Mouse (Mus musculus) kidney, postnatal 0 days (tissue): ENCODE measurements around the gene Oas1a. TPM values are rescaled to one million over a fixed set of nuclear protein-coding genes. Genes with fewer than 3 reads are reported as not detected.

Experiments used
- ATAC-seq: fragments of 200-750 bp; cut with Nextera tagmentation; replicated peaks from 2 replicates; pipeline ENCODE4 v1.8.0; 2017; ENCODE audit warnings: low read depth, moderate number of reproducible peaks, moderate TSS enrichment, moderate library complexity; ENCODE audit not compliant: low FRiP score
- DNase-seq: peaks from one replicate; pipeline ENCODE4 v3.0.0-alpha.2; 2016; ENCODE audit warnings: low spot score
- H3K27ac ChIP-seq: fragments of 300-500 bp; sonication (generic); 2 replicates; pipeline ENCODE4 v1.5.1; 2014; ENCODE audit warnings: mild to moderate bottlenecking
- H3K27me3 ChIP-seq: fragments of 300-500 bp; sonication (generic); 2 replicates; pipeline ENCODE4 v1.6.1; 2014; ENCODE audit warnings: low read length, mixed read lengths; ENCODE audit not compliant: insufficient read depth
- H3K36me3 ChIP-seq: fragments of 300-500 bp; sonication (generic); 2 replicates; pipeline ENCODE4 v1.6.1; 2014; ENCODE audit warnings: low read length, mixed read lengths; ENCODE audit not compliant: insufficient read depth
- H3K4me1 ChIP-seq: fragments of 300-500 bp; sonication (generic); replicated peaks from 2 replicates; pipeline ENCODE4 v1.6.1; 2014; ENCODE audit warnings: antibody characterized with exemption, low read length, mixed read lengths; ENCODE audit not compliant: insufficient read depth
- H3K4me2 ChIP-seq: fragments of 300-500 bp; sonication (generic); 2 replicates; pipeline ENCODE4 v1.6.1; 2014; ENCODE audit warnings: mild to moderate bottlenecking, low read length, moderate library complexity, mixed read lengths
- H3K4me3 ChIP-seq: fragments of 300-500 bp; sonication (generic); replicated peaks from 2 replicates; pipeline ENCODE4 v1.5.1; 2014; ENCODE audit warnings: low read depth, low read length
- H3K9ac ChIP-seq: fragments of 300-500 bp; sonication (generic); 2 replicates; pipeline ENCODE4 v1.6.1; 2014; ENCODE audit warnings: low read depth, low read length
- H3K9me3 ChIP-seq: fragments of 300-500 bp; sonication (generic); replicated peaks from 2 replicates; pipeline ENCODE4 v1.6.1; 2016; ENCODE audit warnings: low read length, inconsistent platforms, mixed read lengths
- CTCF ChIP-seq: IDR thresholded peaks from 2 replicates; pipeline ENCODE4 v1.5.1; 2016; ENCODE audit warnings: antibody characterized with exemption, low read depth, mild to moderate bottlenecking, moderate library complexity
- WGBS: fragments of 180-500 bp; shearing (Covaris S2); extraction: QIAGEN DNeasy Blood & Tissue Kit; methylation state at CpG from one replicate; pipeline ENCODE4 v1.1.7; 2014; 5-methylcytosine and 5-hydroxymethylcytosine counted together
- polyA plus RNA-seq: library from polyadenylated mRNA; unstranded; fragments of >200 nt; fragmentation: Nextera tagmentation; extraction: Ambion mirVana; gene quantifications from 2 replicates; pipeline ENCODE4 v1.2.1, GENCODE M21; 2015

Gene Oas1a
- polyA plus RNA-seq, 1 experiment from 2014 or later: 7.9 TPM

DNA sequence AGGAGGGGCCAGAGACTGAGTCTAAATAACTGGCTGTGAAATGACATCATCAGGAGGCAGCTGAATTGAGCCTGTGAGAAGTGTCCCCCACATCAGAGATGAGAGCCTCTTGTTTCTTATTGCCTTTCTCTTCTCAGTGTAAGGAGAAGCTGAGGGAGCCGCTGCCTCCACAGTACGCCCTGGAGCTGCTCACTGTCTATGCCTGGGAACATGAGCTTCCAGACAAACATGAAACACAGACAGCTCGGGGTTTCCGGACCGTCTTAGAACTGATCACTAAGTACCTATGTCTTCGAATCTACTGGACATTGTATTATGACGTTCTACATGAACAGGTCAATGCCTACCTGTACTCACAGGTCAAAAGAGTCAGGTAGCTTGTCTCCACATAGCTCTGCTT lies 36.5 kb downstream of the Oas1a start:
- peak; percentile 36; the same call in 1 of the 2 replicates for ATAC-seq

DNA sequence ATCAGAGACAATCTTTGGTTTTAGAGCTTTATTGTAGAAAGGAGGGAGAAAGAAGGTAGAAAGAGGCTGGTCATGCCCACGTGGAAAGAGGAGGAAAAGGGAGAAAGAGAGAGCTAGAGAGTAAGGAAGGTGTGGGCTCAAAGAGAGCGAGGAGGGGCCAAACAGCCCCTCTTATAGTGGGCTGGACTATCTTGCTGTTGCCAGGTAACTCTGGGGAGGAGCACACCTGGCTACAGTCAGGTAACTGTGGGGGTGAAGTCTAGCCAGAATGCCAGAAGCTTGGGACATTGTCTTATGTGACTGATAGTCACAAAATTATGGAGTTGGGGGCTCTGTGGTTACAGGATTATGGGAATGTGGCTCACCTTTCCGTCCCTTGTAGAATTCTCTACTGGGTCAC lies 37.2 kb downstream of the Oas1a start:
- H3K9me3 ChIP-seq: no peaks in the 10 kb centered on the region
- no peak overlapping the region for H3K9ac ChIP-seq
- H3K27ac ChIP-seq: no peak overlapping the region
- no peak for DNase-seq
- no peaks in the 10 kb centered on the region for H3K36me3 ChIP-seq
- H3K27me3 ChIP-seq: no peaks in the 10 kb centered on the region
- H3K4me3 ChIP-seq: no peak overlapping the region
- no peak overlapping the region for H3K4me2 ChIP-seq
- WGBS: 62% methylated on average over 3 of the region's 3 CpGs
- no peak for TF ChIP-seq CTCF
- no peak for ATAC-seq
- no peaks in the 10 kb centered on the region for H3K4me1 ChIP-seq

More for the DNA sequence above, 36.5 kb downstream of the Oas1a start:
- no peaks in the 10 kb centered on the region for H3K36me3 ChIP-seq
- H3K4me2 ChIP-seq: no peak overlapping the region
- no peak overlapping the region for H3K9ac ChIP-seq
- peak; percentile 40 for DNase-seq
- H3K27me3 ChIP-seq: no peaks in the 10 kb centered on the region
- H3K27ac ChIP-seq: no peak overlapping the region
- TF ChIP-seq CTCF: no peak
- no peak overlapping the region for H3K4me3 ChIP-seq
- H3K9me3 ChIP-seq: no peaks in the 10 kb centered on the region
- no peaks in the 10 kb centered on the region for H3K4me1 ChIP-seq
- 37% methylated on average over 7 of the region's 7 CpGs for WGBS

DNA sequence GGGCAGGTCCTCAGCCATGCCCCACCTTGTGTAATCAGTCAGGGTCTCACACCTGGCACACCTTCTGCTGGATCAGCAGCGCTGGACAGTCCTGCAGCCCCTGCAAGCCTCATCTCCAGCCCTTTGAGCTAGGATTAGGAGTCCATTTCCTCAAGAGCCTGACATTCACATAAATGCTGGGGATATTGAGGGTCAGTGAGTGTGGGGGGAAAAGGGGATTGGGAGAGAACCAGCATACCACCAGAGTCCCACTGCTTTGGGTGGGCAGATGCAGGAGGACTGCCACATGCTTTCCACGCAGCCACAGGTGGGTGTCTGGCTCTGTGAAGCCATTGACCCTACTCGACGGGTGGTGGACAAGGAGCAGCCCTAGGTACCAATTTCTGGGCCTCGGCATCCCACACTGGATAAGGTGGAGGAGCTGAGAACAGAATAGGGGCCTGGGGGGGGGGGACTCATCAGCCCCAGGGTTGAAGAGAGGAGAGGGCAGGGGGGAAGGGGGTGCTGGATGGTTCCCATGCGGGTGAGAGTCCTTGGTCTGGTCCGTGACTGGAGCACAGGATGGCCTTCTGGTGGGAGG lies 37.8 kb downstream of the Oas1a start:
- Histone ChIP-seq H3K27me3 (no peaks in the 10 kb centered on the region), H3K9me3 (no peaks in the 10 kb centered on the region), H3K4me2 (no peak overlapping the region), H3K4me1 (no peaks in the 10 kb centered on the region), H3K4me3 (no peak overlapping the region), H3K27ac (no peak overlapping the region), H3K9ac (no peak overlapping the region), H3K36me3 (no peaks in the 10 kb centered on the region)
- ATAC-seq (no peak), DNase-seq (no peak)
- TF ChIP-seq CTCF: no peak
- WGBS: 83% methylated on average over 7 of the region's 7 CpGs

DNA sequence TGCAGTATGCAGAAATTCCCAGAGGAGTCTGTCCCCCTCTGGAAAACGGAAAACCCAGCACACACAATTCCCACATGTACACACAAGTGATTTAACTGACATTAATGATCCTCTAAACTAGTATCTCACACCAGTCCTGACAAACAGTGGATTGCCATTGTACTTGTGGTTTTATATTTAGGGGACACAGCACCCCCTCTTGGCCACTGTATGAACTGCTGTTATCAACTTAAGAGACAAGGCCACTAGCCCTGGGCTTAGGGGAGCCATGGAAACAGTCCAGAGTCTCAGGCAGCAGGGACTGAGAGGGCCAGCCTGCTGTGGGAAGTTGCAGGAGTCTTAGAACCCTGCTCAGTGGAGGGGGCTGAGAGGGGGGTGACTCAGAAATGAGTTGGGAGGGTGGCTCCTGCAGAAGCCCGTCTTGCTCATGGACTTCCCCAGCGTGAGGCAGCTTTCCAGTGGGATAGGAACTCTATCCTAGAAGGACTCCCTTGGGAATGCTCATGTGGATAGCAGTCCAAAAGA lies 41.9 kb downstream of the Oas1a start:
- Histone ChIP-seq H3K27ac (no peak overlapping the region), H3K36me3 (no peaks in the 10 kb centered on the region), H3K4me2 (no peak overlapping the region), H3K9me3 (no peaks in the 10 kb centered on the region), H3K4me1 (no peaks in the 10 kb centered on the region), H3K4me3 (no peak overlapping the region), H3K9ac (no peak overlapping the region), H3K27me3 (no peaks in the 10 kb centered on the region)
- DNase-seq: peak; percentile 9
- peak; percentile 49 for TF ChIP-seq CTCF
- no peak for ATAC-seq
- 75% methylated on average over 3 of the region's 3 CpGs for WGBS

DNA sequence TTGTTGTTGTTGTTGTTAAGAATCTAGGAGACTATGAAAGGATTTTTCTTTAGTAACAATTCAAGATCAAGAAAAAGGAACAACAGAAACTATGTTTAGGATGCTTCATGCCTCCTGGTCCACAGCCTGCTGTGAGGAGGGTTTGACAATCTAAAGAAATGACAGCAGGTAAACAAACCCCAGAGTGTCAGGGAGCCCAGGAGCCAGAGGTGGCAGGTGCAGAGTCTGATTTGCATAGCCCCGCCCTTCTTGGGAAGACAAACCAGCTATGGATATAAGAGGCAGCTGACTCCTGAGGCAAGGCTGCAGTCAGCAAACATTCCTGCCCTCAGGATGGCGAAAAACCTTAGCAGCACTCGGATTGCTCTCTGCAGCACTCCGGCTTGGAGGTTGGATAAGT lies 46.2 kb downstream of the Oas1a start, which contains the start of gene Oas1h:
Gene Oas1h (plus strand): TSS at position 301 of the 400 bp plus-strand sequence.
- Histone ChIP-seq H3K9me3 (no peaks in the 10 kb centered on the region), H3K4me3 (no peak within 1 kb of the TSS), H3K36me3 (no peaks in the 10 kb centered on the region), H3K4me2 (no peak within 1 kb of the TSS), H3K27me3 (no peaks in the 10 kb centered on the region), H3K4me1 (no peaks in the 10 kb centered on the region), H3K27ac (no peak within 1 kb of the TSS), H3K9ac (no peak within 1 kb of the TSS)
- DNase-seq: no peak
- 38% methylated on average over 4 of the region's 4 CpGs for WGBS
- no peak for ATAC-seq
- no peak for TF ChIP-seq CTCF

DNA sequence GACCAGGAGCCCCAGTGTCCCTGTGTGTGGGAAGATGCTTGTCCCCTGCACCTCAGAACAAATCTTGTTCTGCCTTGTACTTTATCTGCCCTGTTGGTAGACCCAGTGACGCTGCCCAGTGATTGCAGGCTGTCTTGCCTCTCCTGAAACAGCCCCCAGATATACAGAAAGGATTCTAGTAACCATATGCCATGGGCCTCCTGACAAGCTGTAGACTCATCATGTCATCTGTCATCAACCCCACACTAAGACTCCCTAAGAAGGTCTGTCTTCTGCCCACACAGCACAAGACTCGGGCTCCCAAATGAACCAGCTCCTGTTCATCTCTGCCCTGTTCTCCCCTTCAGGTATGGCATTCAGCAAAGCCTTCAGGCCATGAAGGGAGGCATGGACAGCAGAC lies 48.1 kb downstream of the Oas1a start:
- Histone ChIP-seq H3K9ac (no peak overlapping the region), H3K4me1 (no peaks in the 10 kb centered on the region), H3K9me3 (0 out of 2 replicates have a peak, but pooled peaks cover under 1% of the 10 kb centered on the region), H3K4me2 (no peak overlapping the region), H3K27ac (no peak overlapping the region), H3K36me3 (no peaks in the 10 kb centered on the region), H3K4me3 (no peak overlapping the region), H3K27me3 (no peaks in the 10 kb centered on the region)
- ATAC-seq (no peak), DNase-seq (no peak)
- TF ChIP-seq CTCF: no peak
- WGBS: 67% methylated on average over 2 of the region's 2 CpGs
